Mouse (Mus musculus) forebrain, postnatal 0 days (tissue): ENCODE measurements at regions not wholly inside any gene's neighbourhood (a gene's known extent, or its start where the extent isn't known, plus 50 kb on each side); places are given as distances from the start of the nearest gene placed in this dataset.

Experiments used
- ATAC-seq: fragments of 200-750 bp; cut with Nextera tagmentation; 2 replicates; pipeline ENCODE4 v1.8.0; 2017; ENCODE audit warnings: mild to moderate bottlenecking, moderate library complexity
- DNase-seq: peaks from one replicate; pipeline ENCODE4 v3.0.0-alpha.2; 2015
- H3K27ac ChIP-seq: fragments of 300-500 bp; sonication (generic); 2 replicates; pipeline ENCODE4 v1.5.1; 2014; ENCODE audit warnings: low read depth, mild to moderate bottlenecking, antibody characterized with exemption, low read length, moderate library complexity, mixed read lengths
- H3K27me3 ChIP-seq: fragments of 300-500 bp; sonication (generic); 2 replicates; pipeline ENCODE4 v1.6.1; 2014; ENCODE audit warnings: mild to moderate bottlenecking, low read length, mixed read lengths; ENCODE audit not compliant: insufficient read depth
- H3K36me3 ChIP-seq: fragments of 300-500 bp; sonication (generic); 2 replicates; pipeline ENCODE4 v1.6.1; 2014; ENCODE audit warnings: mild to moderate bottlenecking, moderate library complexity; ENCODE audit not compliant: insufficient read depth
- H3K4me1 ChIP-seq: fragments of 300-500 bp; sonication (generic); 2 replicates; pipeline ENCODE4 v1.6.1; 2014; ENCODE audit warnings: antibody characterized with exemption; ENCODE audit not compliant: insufficient read depth
- H3K4me2 ChIP-seq: fragments of 300-500 bp; sonication (generic); 2 replicates; pipeline ENCODE4 v1.6.1; 2014; ENCODE audit warnings: low read depth, mild to moderate bottlenecking, moderate library complexity
- H3K4me3 ChIP-seq: fragments of 300-500 bp; sonication (generic); 2 replicates; pipeline ENCODE4 v1.5.1; 2014; ENCODE audit warnings: low read depth, low read length, mixed read lengths
- H3K9ac ChIP-seq: fragments of 300-500 bp; sonication (generic); 2 replicates; pipeline ENCODE4 v1.6.1; 2014; ENCODE audit warnings: mild to moderate bottlenecking
- H3K9me3 ChIP-seq: fragments of 300-500 bp; sonication (generic); 2 replicates; pipeline ENCODE4 v1.6.1; 2016; ENCODE audit warnings: low read length
- CTCF ChIP-seq: sonication (generic); IDR thresholded peaks from 2 replicates; pipeline ENCODE4 v1.5.1; 2016; ENCODE audit warnings: antibody characterized with exemption, control low read depth, low read depth
- WGBS: fragments of 180-500 bp; shearing (Covaris S2); extraction: QIAGEN DNeasy Blood & Tissue Kit; methylation state at CpG from one replicate; pipeline ENCODE4 v1.1.7; 2014; 5-methylcytosine and 5-hydroxymethylcytosine counted together

- H3K27ac ChIP-seq: no peak overlapping the region
- H3K27me3 ChIP-seq: no peaks in the 10 kb centered on the region
- H3K4me2 ChIP-seq: no peak overlapping the region
- no peaks in the 10 kb centered on the region for H3K4me1 ChIP-seq
- H3K4me3 ChIP-seq: no peak overlapping the region
- H3K36me3 ChIP-seq: no peaks in the 10 kb centered on the region
- ATAC-seq (no peak), DNase-seq (no peak)
- H3K9ac ChIP-seq: no peak overlapping the region
- H3K9me3 ChIP-seq: no peaks in the 10 kb centered on the region
- WGBS: 79% methylated on average over 4 of the region's 4 CpGs
- no peak for TF ChIP-seq CTCF
Measured at GRCm38 (mm10) chr3:149152312-149152711, 162.0 kb upstream of the Adgrl2 start.

- Histone ChIP-seq H3K4me2 (no peak overlapping the region), H3K27ac (no peak overlapping the region), H3K9ac (no peak overlapping the region), H3K36me3 (no peaks in the 10 kb centered on the region), H3K4me3 (no peak overlapping the region), H3K4me1 (no peaks in the 10 kb centered on the region), H3K9me3 (no peaks in the 10 kb centered on the region), H3K27me3 (no peaks in the 10 kb centered on the region)
- DNase-seq (no peak), ATAC-seq (no peak)
- WGBS: 89% methylated on average over 3 of the region's 3 CpGs
- TF ChIP-seq CTCF: no peak
Measured at GRCm38 (mm10) chr3:149150796-149151195, 160.4 kb upstream of the Adgrl2 start.

- H3K9ac ChIP-seq: no peak overlapping the region
- no peak overlapping the region for H3K27ac ChIP-seq
- no peaks in the 10 kb centered on the region for H3K9me3 ChIP-seq
- WGBS: 85% methylated on average over 8 of the region's 8 CpGs
- no peak overlapping the region for H3K4me2 ChIP-seq
- no peak overlapping the region for H3K4me3 ChIP-seq
- ATAC-seq (no peak), DNase-seq (no peak)
- no peaks in the 10 kb centered on the region for H3K27me3 ChIP-seq
- no peaks in the 10 kb centered on the region for H3K36me3 ChIP-seq
- no peaks in the 10 kb centered on the region for H3K4me1 ChIP-seq
- no peak for TF ChIP-seq CTCF
Measured at GRCm38 (mm10) chr3:149148608-149149007, 158.3 kb upstream of the Adgrl2 start.

GRCm38 (mm10) chr3:149147916-149148315 lies 157.6 kb upstream of the Adgrl2 start:
- 93% methylated on average over 6 of the region's 6 CpGs for WGBS
- Histone ChIP-seq H3K9ac (no peak overlapping the region), H3K9me3 (no peaks in the 10 kb centered on the region), H3K36me3 (no peaks in the 10 kb centered on the region), H3K4me2 (no peak overlapping the region), H3K4me3 (no peak overlapping the region), H3K27ac (no peak overlapping the region), H3K27me3 (no peaks in the 10 kb centered on the region), H3K4me1 (no peaks in the 10 kb centered on the region)
- TF ChIP-seq CTCF: no peak
- no peak for DNase-seq
- ATAC-seq: no peak

GRCm38 (mm10) chr3:149146673-149147072 lies 156.3 kb upstream of the Adgrl2 start:
- Histone ChIP-seq H3K9me3 (no peaks in the 10 kb centered on the region), H3K36me3 (no peaks in the 10 kb centered on the region), H3K4me2 (no peak overlapping the region), H3K27me3 (no peaks in the 10 kb centered on the region), H3K27ac (no peak overlapping the region), H3K9ac (no peak overlapping the region), H3K4me1 (no peaks in the 10 kb centered on the region), H3K4me3 (no peak overlapping the region)
- DNase-seq (no peak), ATAC-seq (no peak)
- 47% methylated on average over 9 of the region's 9 CpGs for WGBS
- TF ChIP-seq CTCF: no peak

GRCm38 (mm10) chr3:149140461-149140860 lies 150.1 kb upstream of the Adgrl2 start:
- Histone ChIP-seq H3K4me3 (no peak overlapping the region), H3K9me3 (no peaks in the 10 kb centered on the region), H3K4me2 (no peak overlapping the region), H3K9ac (no peak overlapping the region), H3K36me3 (no peaks in the 10 kb centered on the region), H3K27ac (no peak overlapping the region), H3K27me3 (no peaks in the 10 kb centered on the region), H3K4me1 (no peaks in the 10 kb centered on the region)
- 83% methylated on average over 3 of the region's 3 CpGs for WGBS
- DNase-seq (no peak), ATAC-seq (no peak)
- no peak for TF ChIP-seq CTCF

GRCm38 (mm10) chr3:149134028-149134938 lies 143.9 kb upstream of the Adgrl2 start:
- Histone ChIP-seq H3K36me3 (no peaks in the 10 kb centered on the region), H3K4me1 (no peaks in the 10 kb centered on the region), H3K4me2 (no peak overlapping the region), H3K4me3 (no peak overlapping the region), H3K27me3 (no peaks in the 10 kb centered on the region), H3K27ac (no peak overlapping the region), H3K9me3 (no peaks in the 10 kb centered on the region), H3K9ac (no peak overlapping the region)
- DNase-seq (no peak), ATAC-seq (no peak)
- 75% methylated on average over 9 of the region's 9 CpGs for WGBS
- no peak for TF ChIP-seq CTCF
